Mouse (Mus musculus) cortical plate, adult 2 months (tissue): ENCODE data around the gene 3110040N11Rik.

Source experiments
- CTCF ChIP-seq: fragments of 200-500 bp; IDR thresholded peaks from 2 replicates; pipeline ENCODE4 v1.5.1; 2011; ENCODE audit warnings: mild to moderate bottlenecking, control low read depth, low read length; ENCODE audit not compliant: insufficient read depth; ENCODE audit errors: extremely low read depth
- POLR2A ChIP-seq: fragments of 200-500 bp; IDR thresholded peaks from 2 replicates; pipeline ENCODE4 v1.6.1; 2011; ENCODE audit warnings: mild to moderate bottlenecking, low read length, control low read depth; ENCODE audit not compliant: insufficient read depth; ENCODE audit errors: extremely low read depth

DNA sequence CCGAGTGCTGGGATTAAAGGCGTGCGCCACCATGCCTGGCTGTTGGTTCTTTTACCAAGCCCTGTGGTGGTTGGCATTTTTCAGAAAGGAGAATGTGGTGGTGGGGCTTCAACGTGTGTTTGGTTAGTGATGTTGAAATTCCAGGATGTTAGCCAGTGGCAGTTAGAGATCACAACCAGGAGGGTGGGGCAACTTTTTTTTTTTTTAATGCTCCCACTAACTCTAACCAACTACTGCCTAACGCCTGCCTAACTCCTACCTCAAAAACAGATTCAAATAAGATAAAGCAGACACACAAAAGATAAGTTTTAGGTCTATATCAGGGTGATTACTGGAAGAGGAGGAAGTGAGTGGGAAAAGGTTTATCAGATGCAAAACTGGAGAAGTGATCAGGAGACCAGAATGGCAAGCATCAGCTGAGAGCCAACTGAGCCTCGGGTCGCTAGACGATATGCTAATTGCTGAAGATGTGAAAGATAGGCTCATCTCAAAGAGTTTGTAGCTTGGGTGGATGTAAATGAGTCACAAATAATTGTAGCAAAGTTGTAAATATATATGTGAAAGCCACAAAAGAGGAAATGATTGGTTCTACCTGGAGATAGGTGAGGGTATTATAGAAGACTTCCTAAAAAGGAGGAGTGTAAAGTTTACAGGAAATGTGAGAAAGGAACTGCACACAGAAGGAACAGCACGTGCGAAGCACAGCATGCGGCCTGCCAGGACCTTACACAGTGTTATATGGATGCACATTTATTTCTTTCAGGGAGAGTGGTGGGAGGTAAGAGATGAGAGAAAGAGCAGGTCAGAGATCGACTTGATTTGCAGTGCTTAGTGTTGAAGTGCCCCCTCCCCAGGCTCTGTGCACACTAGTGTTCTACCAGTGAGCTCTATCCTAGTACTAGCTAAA, 56.8 kb downstream of the 3110040N11Rik start:
- no peak for TF ChIP-seq CTCF
- no peak for TF ChIP-seq POLR2A
